Mouse (Mus musculus): Measurements from ENCODE around the gene Tmem203.

DNA sequence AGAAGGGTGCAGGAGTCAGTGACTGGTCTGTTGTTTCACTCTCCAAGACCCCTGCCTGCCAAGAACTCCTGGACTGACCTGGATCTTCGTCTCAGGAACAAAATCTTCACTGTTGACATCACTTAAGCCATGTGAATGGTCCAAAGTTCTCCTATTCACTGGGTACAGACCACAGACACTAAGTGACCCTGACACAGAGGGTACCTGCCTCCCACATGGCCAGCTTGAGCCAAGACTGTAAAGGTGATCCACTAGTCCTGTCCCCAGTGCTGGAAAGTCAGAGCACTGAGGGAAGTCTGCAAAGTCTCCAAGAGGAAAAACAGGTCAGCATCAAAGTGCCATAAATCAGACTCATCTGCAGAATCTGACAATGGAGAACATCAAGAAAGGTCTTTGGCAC is 47.6 kb upstream of the Tmem203 start:
- TF ChIP-seq CTCF (IDR thresholded peaks at IDR 0.05; ENCODE audit: borderline replicate concordance, insufficient read depth, low read depth, low read length) = no peak
- TF ChIP-seq POLR2A (IDR thresholded peaks at IDR 0.05; ENCODE audit: borderline replicate concordance, insufficient read depth, low read length) = no peak

Data from cerebellum, adult 2 months (tissue).